Mouse (Mus musculus) intestine, embryonic 14.5 days (tissue): Measurements from ENCODE around the gene Alpl. TPM values are rescaled to one million over a fixed set of nuclear protein-coding genes. Genes with fewer than 3 reads are reported as not detected.

Experiments
- ATAC-seq: fragments of 200-750 bp; cut with Nextera tagmentation; replicated peaks from 2 replicates; pipeline ENCODE4 v1.8.0; 2017; ENCODE audit warnings: low read depth, moderate number of reproducible peaks, moderate TSS enrichment, moderate library complexity; ENCODE audit not compliant: low FRiP score, low TSS enrichment
- DNase-seq: peaks from one replicate; pipeline ENCODE4 v3.0.0-alpha.2; 2018; ENCODE audit warnings: low spot score
- H3K27ac ChIP-seq: fragments of 300-500 bp; sonication (generic); 2 replicates; pipeline ENCODE4 v1.5.1; 2014; ENCODE audit warnings: low read depth, mild to moderate bottlenecking, control low read depth
- H3K27me3 ChIP-seq: fragments of 300-500 bp; sonication (generic); replicated peaks from 2 replicates; pipeline ENCODE4 v1.6.1; 2014; ENCODE audit warnings: low read length, control low read depth; ENCODE audit not compliant: control insufficient read depth, insufficient read depth
- H3K36me3 ChIP-seq: fragments of 300-500 bp; sonication (generic); 2 replicates; pipeline ENCODE4 v1.6.1; 2014; ENCODE audit warnings: low read length, control low read depth; ENCODE audit not compliant: control insufficient read depth, insufficient read depth
- H3K4me1 ChIP-seq: fragments of 300-500 bp; sonication (generic); replicated peaks from 2 replicates; pipeline ENCODE4 v1.6.1; 2014; ENCODE audit warnings: low read length, control low read depth, mixed read lengths; ENCODE audit not compliant: control insufficient read depth, insufficient read depth
- H3K4me2 ChIP-seq: fragments of 300-500 bp; sonication (generic); 2 replicates; pipeline ENCODE4 v1.6.1; 2014; ENCODE audit warnings: low read length
- H3K4me3 ChIP-seq: fragments of 300-500 bp; sonication (generic); 2 replicates; pipeline ENCODE4 v1.5.1; 2014; ENCODE audit warnings: low read depth, low read length, control low read depth, mixed read lengths
- H3K9ac ChIP-seq: fragments of 300-500 bp; sonication (generic); 2 replicates; pipeline ENCODE4 v1.6.1; 2014; ENCODE audit warnings: mild to moderate bottlenecking, low read length
- H3K9me3 ChIP-seq: fragments of 300-500 bp; sonication (generic); 2 replicates; pipeline ENCODE4 v1.6.1; 2016; ENCODE audit warnings: low read length, control low read depth; ENCODE audit not compliant: control insufficient read depth
- WGBS: fragments of 180-500 bp; shearing (Covaris S2); extraction: QIAGEN DNeasy Blood & Tissue Kit; methylation state at CpG from one replicate; pipeline ENCODE4 v1.1.7; 2014; 5-methylcytosine and 5-hydroxymethylcytosine counted together
- polyA plus RNA-seq: library from polyadenylated mRNA; unstranded; fragments of >200 nt; fragmentation: Nextera tagmentation; extraction: Ambion mirVana; gene quantifications from 2 replicates; pipeline ENCODE4 v1.2.1, GENCODE M21; 2014

The Alpl gene
- polyA plus RNA-seq, 1 experiment from 2014 or later, result 7.0 TPM

- WGBS, result 80% methylated on average over 7 of the region's 7 CpGs
- Histone ChIP-seq H3K4me2 (no peak overlapping the region), H3K27ac (no peak overlapping the region), H3K27me3 (no peaks in the 10 kb centered on the region), H3K9ac (no peak overlapping the region), H3K4me1 (no peaks in the 10 kb centered on the region), H3K4me3 (no peak overlapping the region), H3K9me3 (no peaks in the 10 kb centered on the region), H3K36me3 (no peaks in the 10 kb centered on the region)
- DNase-seq (no peak), ATAC-seq (no peak)
Observed at GRCm38 (mm10) chr4:137814140-137814539, 18.0 kb upstream of the Alpl start.

GRCm38 (mm10) chr4:137812946-137813708 lies 16.9 kb upstream of the Alpl start:
- H3K27me3 ChIP-seq, result no peaks in the 10 kb centered on the region
- no peak overlapping the region for H3K9ac ChIP-seq
- H3K36me3 ChIP-seq, result no peaks in the 10 kb centered on the region
- no peak for ATAC-seq
- no peak overlapping the region for H3K27ac ChIP-seq
- no peak for DNase-seq
- no peaks in the 10 kb centered on the region for H3K9me3 ChIP-seq
- no peak overlapping the region for H3K4me3 ChIP-seq
- H3K4me2 ChIP-seq, result no peak overlapping the region
- 65% methylated on average over 13 of the region's 13 CpGs for WGBS
- no peaks in the 10 kb centered on the region for H3K4me1 ChIP-seq

DNA sequence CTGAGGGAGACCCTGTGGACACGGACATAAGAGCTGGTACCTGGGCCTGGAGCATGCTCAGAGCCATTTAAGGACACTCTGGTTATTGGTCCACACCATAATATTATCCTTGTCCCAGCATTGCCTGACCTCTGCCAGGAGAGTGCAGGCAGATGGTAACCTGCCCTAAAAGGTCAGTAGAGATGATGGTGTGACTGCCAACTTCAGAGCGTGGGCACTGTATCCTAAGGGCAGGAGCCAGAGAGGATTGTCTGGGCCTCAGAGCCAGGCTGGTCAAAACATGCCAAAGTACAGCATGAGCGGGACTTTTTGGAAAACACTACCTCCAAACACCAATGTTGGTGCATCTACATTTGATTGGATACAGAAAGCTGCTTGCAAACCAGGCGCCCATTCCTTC lies 13.8 kb upstream of the Alpl start:
- H3K27me3 ChIP-seq, result no peaks in the 10 kb centered on the region
- no peaks in the 10 kb centered on the region for H3K36me3 ChIP-seq
- H3K27ac ChIP-seq, result no peak overlapping the region
- H3K4me3 ChIP-seq, result no peak overlapping the region
- no peak for DNase-seq
- no peak for ATAC-seq
- H3K4me1 ChIP-seq, result no peaks in the 10 kb centered on the region
- 78% methylated on average over 4 of the region's 4 CpGs for WGBS
- H3K4me2 ChIP-seq, result no peak overlapping the region
- H3K9me3 ChIP-seq, result peaks cover 5% of the 10 kb centered on the region; the same call in 1 of the 2 replicates
- no peak overlapping the region for H3K9ac ChIP-seq

- no peak for DNase-seq
- WGBS, result 59% methylated on average over 7 of the region's 7 CpGs
- no peak for ATAC-seq
Observed at GRCm38 (mm10) chr4:137807301-137807851, 11.2 kb upstream of the Alpl start.

DNA sequence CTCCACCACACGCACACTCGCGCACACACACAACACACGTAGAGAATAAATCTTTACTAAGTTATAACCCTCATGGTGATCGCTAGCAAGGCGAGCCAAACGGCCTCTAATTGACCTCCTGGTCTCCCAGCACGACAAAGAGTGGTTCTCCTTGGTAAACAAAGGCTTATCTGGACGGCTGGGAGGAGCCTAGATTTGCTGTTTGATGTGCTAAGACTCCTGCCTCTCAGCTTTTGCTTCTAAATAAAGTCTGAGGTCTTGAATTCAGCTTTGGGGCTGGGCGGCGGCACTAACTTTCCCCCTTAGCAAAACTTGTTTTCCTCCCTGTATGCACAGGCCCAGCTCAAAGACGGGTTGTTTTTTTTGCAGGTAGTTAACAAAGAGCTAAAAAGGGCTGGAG lies 5.0 kb upstream of the Alpl start:
- DNase-seq (no peak), ATAC-seq (no peak)
- Histone ChIP-seq H3K27me3 (0 out of 2 replicates have a peak, but pooled peaks cover 10% of the 10 kb centered on the region), H3K4me3 (no peak overlapping the region), H3K9me3 (peaks cover 5% of the 10 kb centered on the region; the same call in 1 of the 2 replicates), H3K9ac (no peak overlapping the region), H3K4me1 (0 out of 2 replicates have a peak, but pooled peaks cover 3% of the 10 kb centered on the region), H3K27ac (no peak overlapping the region), H3K36me3 (no peaks in the 10 kb centered on the region), H3K4me2 (no peak overlapping the region)
- WGBS, result 21% methylated on average over 12 of the region's 12 CpGs

More at GRCm38 (mm10) chr4:137807301-137807851, 11.2 kb upstream of the Alpl start:
- Histone ChIP-seq H3K4me2 (no peak overlapping the region), H3K27ac (no peak overlapping the region), H3K36me3 (no peaks in the 10 kb centered on the region), H3K9ac (no peak overlapping the region), H3K4me1 (no peaks in the 10 kb centered on the region), H3K9me3 (peaks cover 5% of the 10 kb centered on the region; the same call in 1 of the 2 replicates), H3K27me3 (no peaks in the 10 kb centered on the region), H3K4me3 (no peak overlapping the region)

GRCm38 (mm10) chr4:137800324-137800723 lies 4.1 kb upstream of the Alpl start:
- ATAC-seq (no peak), DNase-seq (no peak)
- Histone ChIP-seq H3K4me1 (peaks cover 8% of the 10 kb centered on the region; the same call in 1 of the 2 replicates), H3K9ac (no peak overlapping the region), H3K4me3 (no peak overlapping the region), H3K27ac (no peak overlapping the region; the same call in 1 of the 2 replicates), H3K9me3 (peaks cover 3% of the 10 kb centered on the region; the same call in 1 of the 2 replicates), H3K4me2 (no peak overlapping the region), H3K36me3 (no peaks in the 10 kb centered on the region), H3K27me3 (peaks cover 18% of the 10 kb centered on the region)
- WGBS, result 34% methylated on average over 11 of the region's 11 CpGs

DNA sequence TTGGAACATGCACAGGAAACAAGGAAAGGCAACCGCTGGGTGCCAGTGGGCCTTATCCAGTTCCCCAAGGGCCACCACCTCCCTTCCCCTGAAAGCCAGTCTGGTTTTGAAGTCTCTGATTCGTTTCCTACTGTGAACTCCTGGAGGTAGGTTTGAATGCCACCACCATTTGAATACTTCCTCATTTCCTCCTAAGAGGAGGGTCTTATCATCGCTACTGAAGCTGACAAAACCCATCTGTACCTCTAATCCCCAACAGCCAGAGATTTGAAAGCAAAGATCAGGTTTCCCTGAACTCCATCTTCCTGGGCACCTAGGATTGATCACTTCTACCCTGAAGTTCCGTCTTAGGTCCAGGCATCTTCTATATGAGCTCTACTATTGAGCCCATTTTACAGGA lies 854 bp upstream of the Alpl start:
- H3K4me3 ChIP-seq, result no peak overlapping the region
- H3K27ac ChIP-seq, result no peak overlapping the region
- DNase-seq (no peak), ATAC-seq (no peak)
- peaks cover 26% of the 10 kb centered on the region for H3K27me3 ChIP-seq
- WGBS, result 64% methylated on average over 4 of the region's 4 CpGs
- peaks cover 8% of the 10 kb centered on the region; the same call in 1 of the 2 replicates for H3K4me1 ChIP-seq
- H3K4me2 ChIP-seq, result no peak overlapping the region
- no peaks in the 10 kb centered on the region for H3K36me3 ChIP-seq
- H3K9ac ChIP-seq, result no peak overlapping the region
- H3K9me3 ChIP-seq, result no peaks in the 10 kb centered on the region

GRCm38 (mm10) chr4:137794178-137794900 lies 1.8 kb downstream of the Alpl start:
- ATAC-seq, result no peak
- H3K9ac ChIP-seq, result no peak overlapping the region

More at GRCm38 (mm10) chr4:137794178-137794900, 1.8 kb downstream of the Alpl start:
- Histone ChIP-seq H3K4me1 (peaks cover 5% of the 10 kb centered on the region; the same call in 1 of the 2 replicates), H3K27me3 (peaks cover 26% of the 10 kb centered on the region), H3K4me2 (no peak overlapping the region), H3K9me3 (no peaks in the 10 kb centered on the region), H3K27ac (no peak overlapping the region), H3K36me3 (no peaks in the 10 kb centered on the region), H3K4me3 (no peak overlapping the region)
- WGBS, result 80% methylated on average over 13 of the region's 13 CpGs
- DNase-seq, result no peak
